ENCODE assay signal across 8 mouse cellular contexts in the genomic region with DNA sequence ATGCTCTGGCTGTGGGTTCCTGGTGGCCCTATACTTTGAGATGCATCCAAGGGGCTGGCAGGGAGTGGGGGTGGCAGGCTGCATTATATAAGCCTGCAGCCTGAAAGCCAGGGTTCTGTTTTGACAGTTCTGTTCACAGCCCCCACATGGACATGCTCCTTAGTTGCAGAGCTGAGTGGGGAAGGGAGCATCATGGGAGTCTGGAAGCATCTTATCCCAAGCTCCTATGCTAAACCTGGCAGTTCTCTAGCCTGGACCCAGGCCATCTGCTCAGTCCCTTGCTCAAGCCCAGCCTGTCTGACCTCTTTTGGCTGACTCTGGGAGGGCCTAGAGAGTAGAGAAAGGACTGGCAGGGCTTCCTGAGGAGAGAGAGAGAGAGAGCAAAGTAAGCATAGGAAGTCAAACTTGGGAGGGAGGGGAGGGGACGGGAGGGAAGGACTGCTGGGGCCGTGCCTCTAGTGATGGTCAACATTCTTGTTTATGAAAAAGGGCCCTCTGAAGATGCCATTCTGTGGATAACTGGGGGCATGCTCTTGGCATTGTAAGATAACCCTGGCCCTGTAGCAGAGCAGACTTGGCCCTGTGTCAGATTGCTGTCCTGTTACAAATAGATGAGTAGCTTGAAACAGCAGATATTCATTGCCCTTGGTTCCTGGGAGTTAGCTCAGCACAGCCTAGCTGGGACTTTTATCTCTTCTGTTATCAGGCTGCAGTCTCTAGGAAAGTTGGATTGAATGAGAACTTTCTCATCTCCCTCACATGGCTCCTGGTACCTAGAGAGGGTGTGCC. TPM values are rescaled to one million over a fixed set of nuclear protein-coding genes. Genes with fewer than 3 reads are reported as not detected.
DNase-seq lines count a peak whose midpoint lies in the region; ATAC-seq lines count a peak whose summit lies in the region.

No protein-coding gene starts in this region.

- peaks cover 19% of the 10 kb centered on the region; the same call in 1 of the 2 replicates for H3K4me1 ChIP-seq in heart, embryonic 11.5 days (ENCODE audit: control insufficient read depth, insufficient read depth, low read length)
- no peaks in the 10 kb centered on the region for H3K4me1 ChIP-seq in embryonic facial prominence, embryonic 14.5 days (ENCODE audit: control insufficient read depth, insufficient read depth, low read length)
- peaks cover 21% of the 10 kb centered on the region for H3K4me1 ChIP-seq in heart, embryonic 16.5 days (ENCODE audit: control insufficient read depth, insufficient read depth, low read length)
- H3K4me1 ChIP-seq in liver, embryonic 16.5 days (ENCODE audit: control insufficient read depth, low read depth, low read length), result peaks cover 16% of the 10 kb centered on the region

- H3K27me3 ChIP-seq in heart, embryonic 11.5 days (ENCODE audit: control insufficient read depth, insufficient read depth, low read length), result no peaks in the 10 kb centered on the region
- no peaks in the 10 kb centered on the region for H3K27me3 ChIP-seq in embryonic facial prominence, embryonic 14.5 days (replicated peaks; ENCODE audit: control insufficient read depth, insufficient read depth, low read length)
- H3K27me3 ChIP-seq in heart, embryonic 16.5 days (ENCODE audit: control insufficient read depth, insufficient read depth, low read length), result no peaks in the 10 kb centered on the region
- H3K27me3 ChIP-seq in liver, embryonic 16.5 days (ENCODE audit: control insufficient read depth, insufficient read depth, low read depth, low read length), result no peaks in the 10 kb centered on the region

- H3K4me3 ChIP-seq in heart, embryonic 11.5 days (ENCODE audit: low read depth, low read length), result no peak overlapping the region
- H3K4me3 ChIP-seq in embryonic facial prominence, embryonic 14.5 days (ENCODE audit: low read depth, low read length), result no peak overlapping the region
- no peak overlapping the region for H3K4me3 ChIP-seq in heart, embryonic 16.5 days (ENCODE audit: low read length)
- H3K4me3 ChIP-seq in liver, embryonic 16.5 days (ENCODE audit: low read depth, low read length), result no peak overlapping the region

- no peak; the same call in 1 of the 2 replicates for ATAC-seq in heart, embryonic 11.5 days (replicated peaks; ENCODE audit: insufficient number of reproducible peaks, low FRiP score, low TSS enrichment)
- no peak for ATAC-seq in embryonic facial prominence, embryonic 14.5 days (ENCODE audit: low read depth)
- ATAC-seq in heart, embryonic 16.5 days (replicated peaks; ENCODE audit: extremely low read depth, insufficient read depth, low FRiP score), result peak; percentile 69
- ATAC-seq in liver, embryonic 16.5 days (ENCODE audit: low read depth), result peak; percentile 31; the same call in 1 of the 2 replicates

- WGBS in heart, embryonic 11.5 days (ENCODE audit: insufficient replicate concordance), result 45% methylated on average over 2 of the region's 2 CpGs
- 65% methylated on average over 2 of the region's 2 CpGs for WGBS in embryonic facial prominence, embryonic 14.5 days
- 17% methylated on average over 2 of the region's 2 CpGs for WGBS in heart, embryonic 16.5 days
- 19% methylated on average over 2 of the region's 2 CpGs for WGBS in liver, embryonic 16.5 days (ENCODE audit: insufficient replicate concordance)

- no peak overlapping the region for H3K4me2 ChIP-seq in heart, embryonic 11.5 days
- no peak overlapping the region for H3K4me2 ChIP-seq in embryonic facial prominence, embryonic 14.5 days (ENCODE audit: low read depth, low read length)
- no peak overlapping the region for H3K4me2 ChIP-seq in heart, embryonic 16.5 days (ENCODE audit: low read depth, low read length)
- H3K4me2 ChIP-seq in liver, embryonic 16.5 days (ENCODE audit: low read depth, low read length), result no peak overlapping the region

- peak; percentile 98 for DNase-seq in heart, adult 11 months
- peak; percentile 48 for DNase-seq in Muller cell, postnatal 12 days (ENCODE audit: inconsistent ontology term)
- peak; percentile 5 for DNase-seq in embryonic facial prominence, embryonic 14.5 days (ENCODE audit: low spot score)
- peak; percentile 38 for DNase-seq in right cerebral cortex, postnatal 25 days
- no peak for DNase-seq in thymus, postnatal 14 days

- H3K27ac ChIP-seq in heart, embryonic 11.5 days (ENCODE audit: low read depth, low read length), result no peak overlapping the region
- no peak overlapping the region for H3K27ac ChIP-seq in embryonic facial prominence, embryonic 14.5 days (replicated peaks; ENCODE audit: low read depth, low read length)
- peak overlapping the region; percentile 6 for H3K27ac ChIP-seq in heart, embryonic 16.5 days (ENCODE audit: low read length)
- no peak overlapping the region for H3K27ac ChIP-seq in liver, embryonic 16.5 days (ENCODE audit: low read length)

- no peak overlapping the region for H3K9ac ChIP-seq in heart, embryonic 11.5 days (ENCODE audit: low read depth, low read length)
- H3K9ac ChIP-seq in embryonic facial prominence, embryonic 14.5 days (ENCODE audit: low read depth, low read length), result no peak overlapping the region
- no peak overlapping the region for H3K9ac ChIP-seq in heart, embryonic 16.5 days (ENCODE audit: low read length)
- no peak overlapping the region for H3K9ac ChIP-seq in liver, embryonic 16.5 days (ENCODE audit: low read depth, low read length)

- no peaks in the 10 kb centered on the region for H3K36me3 ChIP-seq in heart, embryonic 11.5 days (ENCODE audit: control insufficient read depth, insufficient read depth, low read length)
- H3K36me3 ChIP-seq in embryonic facial prominence, embryonic 14.5 days (ENCODE audit: control insufficient read depth, insufficient read depth, low read length), result no peaks in the 10 kb centered on the region
- H3K36me3 ChIP-seq in heart, embryonic 16.5 days (ENCODE audit: control insufficient read depth, insufficient read depth), result 0 out of 2 replicates have a peak, but pooled peaks cover 4% of the 10 kb centered on the region
- peaks cover 9% of the 10 kb centered on the region for H3K36me3 ChIP-seq in liver, embryonic 16.5 days (ENCODE audit: control insufficient read depth, insufficient read depth)

- no peaks in the 10 kb centered on the region for H3K9me3 ChIP-seq in heart, embryonic 11.5 days (replicated peaks; ENCODE audit: control insufficient read depth, low read length)
- H3K9me3 ChIP-seq in embryonic facial prominence, embryonic 14.5 days (ENCODE audit: control insufficient read depth, low read length), result no peaks in the 10 kb centered on the region
- no peaks in the 10 kb centered on the region for H3K9me3 ChIP-seq in heart, embryonic 16.5 days (replicated peaks; ENCODE audit: control insufficient read depth, low read length)
- H3K9me3 ChIP-seq in liver, embryonic 16.5 days (replicated peaks; ENCODE audit: control insufficient read depth, low read length), result no peaks in the 10 kb centered on the region

RNA-seq across cellular contexts. Expression of gene Mcm5, which starts 25.4 kb away (rescaled TPM):
- polyA plus RNA-seq in heart, embryonic 11.5 days (2014; fragmentation: Nextera tagmentation; extraction: Ambion mirVana), result 104 and 110 TPM in 2 replicates
- polyA plus RNA-seq in embryonic facial prominence, embryonic 14.5 days (2014; fragmentation: Nextera tagmentation; extraction: Ambion mirVana), result 106 and 128 TPM in 2 replicates
- 82.3 and 87.9 TPM in 2 replicates for polyA plus RNA-seq in heart, embryonic 16.5 days (2015; fragmentation: Nextera tagmentation; extraction: Ambion mirVana)
- polyA plus RNA-seq in liver, embryonic 16.5 days (2015; fragmentation: Nextera tagmentation; extraction: Ambion mirVana), result 130 and 137 TPM in 2 replicates

RNA-seq across cellular contexts. Expression of gene Hmox1, which starts 41.4 kb away (rescaled TPM):
- 9.5 and 17.2 TPM in 2 replicates for polyA plus RNA-seq in heart, embryonic 11.5 days (2014; fragmentation: Nextera tagmentation; extraction: Ambion mirVana)
- 23.1 and 24.4 TPM in 2 replicates for polyA plus RNA-seq in embryonic facial prominence, embryonic 14.5 days (2014; fragmentation: Nextera tagmentation; extraction: Ambion mirVana)
- 16.8 and 17.6 TPM in 2 replicates for polyA plus RNA-seq in heart, embryonic 16.5 days (2015; fragmentation: Nextera tagmentation; extraction: Ambion mirVana)
- 158 and 159 TPM in 2 replicates for polyA plus RNA-seq in liver, embryonic 16.5 days (2015; fragmentation: Nextera tagmentation; extraction: Ambion mirVana)

Comparison
In these comparisons a context has a peak if more than half of its experiments do, and no peak if none do; other contexts are left out.
1. ATAC-seq: peak in heart, embryonic 16.5 days (single experiment) and liver, embryonic 16.5 days (single experiment); none in heart, embryonic 11.5 days (single experiment) and embryonic facial prominence, embryonic 14.5 days (single experiment).